Comparison of ENCODE assay signal across 15 mouse cellular contexts in genomic region chrX:142971759-142972158, GRCm38 (mm10).
"Had no signal": no experiment of that assay in that cellular context is flagged by ENCODE, and none has a peak within 500 bp of the region (broad histone marks: within the 10 kb centered on the region; RNA-seq: fewer than 3 reads in every experiment).

No protein-coding gene starts in this region.

- H3K36me3 ChIP-seq: kidney, embryonic 15.5 days; midbrain, embryonic 10.5 days; midbrain, embryonic 13.5 days had no signal

- ATAC-seq: midbrain, embryonic 13.5 days; midbrain, embryonic 16.5 days had no signal

- H3K9ac ChIP-seq: kidney, embryonic 15.5 days; liver, embryonic 14.5 days; midbrain, embryonic 13.5 days had no signal

- H3K4me2 ChIP-seq: kidney, embryonic 15.5 days; midbrain, embryonic 13.5 days had no signal

- H3K9me3 ChIP-seq: kidney, embryonic 15.5 days; megakaryocyte, embryonic 14.5 days; midbrain, embryonic 10.5 days; midbrain, embryonic 13.5 days had no signal

- H3K4me3 ChIP-seq: kidney, embryonic 15.5 days; left cerebral cortex, adult 2 months; megakaryocyte, embryonic 14.5 days; midbrain, embryonic 10.5 days; midbrain, embryonic 13.5 days had no signal

- H3K27ac ChIP-seq: kidney, embryonic 15.5 days; left cerebral cortex, adult 2 months; midbrain, embryonic 10.5 days; midbrain, embryonic 13.5 days had no signal

- DNase-seq: kidney, adult 11 months; kidney, adult 8-10 months; kidney, postnatal 10 days; kidney, postnatal 36 days; layer of hippocampus, postnatal 36 days; lung, adult 2 months; thymus, adult 18-20 months; thymus, postnatal 36 days had no signal

- H3K4me1 ChIP-seq: kidney, embryonic 15.5 days; midbrain, embryonic 10.5 days; midbrain, embryonic 13.5 days had no signal
